ENCODE assay signal across 9 mouse cellular contexts in genomic region chr7:42693251-42693650, GRCm38 (mm10). TPM values are rescaled to one million over a fixed set of nuclear protein-coding genes. Genes with fewer than 3 reads are reported as not detected.
DNase-seq lines count a peak whose midpoint lies in the region; ATAC-seq lines count a peak whose summit lies in the region.
"Not testable (repeated sequence)": the region's sequence is repeated elsewhere in the genome, so short reads cannot be mapped to it uniquely, and the experiment has no call there.
"Had no signal": no experiment of that assay in that cellular context is flagged by ENCODE, and none has a peak within 500 bp of the region (broad histone marks: within the 10 kb centered on the region; RNA-seq: fewer than 3 reads in every experiment).

No protein-coding gene starts in this region.

- peak overlapping the region; percentile 55 for H3K4me2 ChIP-seq in forebrain, embryonic 16.5 days (ENCODE audit: low read length)
- peak overlapping the region; percentile 56 for H3K4me2 ChIP-seq in kidney, embryonic 16.5 days (replicated peaks; ENCODE audit: low read depth, low read length)
- peak overlapping the region; percentile 67 for H3K4me2 ChIP-seq in liver, embryonic 11.5 days

- 4% methylated on average over 4 of the region's 4 CpGs for WGBS in forebrain, embryonic 16.5 days
- WGBS in hindbrain, embryonic 10.5 days, result 2% methylated on average over 4 of the region's 4 CpGs
- WGBS in kidney, embryonic 16.5 days, result 0% methylated on average over 4 of the region's 4 CpGs
- WGBS in liver, embryonic 11.5 days, result 2% methylated on average over 4 of the region's 4 CpGs

- not testable (repeated sequence) for H3K27me3 ChIP-seq in forebrain, embryonic 16.5 days (replicated peaks; ENCODE audit: control insufficient read depth, insufficient read depth, low read length); hindbrain, embryonic 10.5 days (ENCODE audit: insufficient read depth, poor library complexity, severe bottlenecking); kidney, embryonic 16.5 days (ENCODE audit: insufficient read depth, low read length); liver, embryonic 11.5 days (replicated peaks; ENCODE audit: control insufficient read depth, insufficient read depth, low read length)

- not testable (repeated sequence) for H3K9me3 ChIP-seq in ES-E14 (ENCODE audit: control insufficient read depth, insufficient read depth, low read depth, low read length); forebrain, embryonic 16.5 days (ENCODE audit: control insufficient read depth, low read length); hindbrain, embryonic 10.5 days; kidney, embryonic 16.5 days (ENCODE audit: low read length); liver, embryonic 11.5 days (ENCODE audit: control insufficient read depth, low read length)

- DNase-seq in ES-E14 (ENCODE audit: low read depth, low spot score); liver, embryonic 11.5 days (ENCODE audit: low spot score): not testable (repeated sequence)
- peak; percentile 52 for DNase-seq in embryo, embryonic 10 days (ENCODE audit: low spot score)
- peak; percentile 18 for DNase-seq in hindbrain, embryonic 10.5 days (ENCODE audit: low spot score)
- DNase-seq in mesoderm, embryonic 11.5 days (ENCODE audit: low read depth, low spot score), result peak; percentile 20
- peak; percentile 11 for DNase-seq in retina, postnatal 1 day

- H3K27ac ChIP-seq in ES-E14 (ENCODE audit: insufficient read depth, low read depth, low read length, poor library complexity, severe bottlenecking); forebrain, embryonic 16.5 days (ENCODE audit: low read length); liver, embryonic 11.5 days (ENCODE audit: low read depth, low read length): not testable (repeated sequence)
- peak overlapping the region; percentile 85; the same call in 1 of the 2 replicates for H3K27ac ChIP-seq in hindbrain, embryonic 10.5 days
- H3K27ac ChIP-seq in kidney, embryonic 16.5 days (ENCODE audit: low read length), result peak overlapping the region; percentile 80; the same call in 1 of the 2 replicates

- H3K4me3 ChIP-seq in ES-E14 (ENCODE audit: insufficient read depth in 1 of 2, low read depth in 1 of 2, low read length in 2 of 2, poor library complexity in 1 of 2, severe bottlenecking in 1 of 2), result peak overlapping the region; percentile 81 to 96; a peak in 3 of 4 replicates
- peak overlapping the region; percentile 59 for H3K4me3 ChIP-seq in forebrain, embryonic 16.5 days (replicated peaks; ENCODE audit: low read length)
- peak overlapping the region; percentile 57 for H3K4me3 ChIP-seq in hindbrain, embryonic 10.5 days
- peak overlapping the region; percentile 64 for H3K4me3 ChIP-seq in kidney, embryonic 16.5 days (ENCODE audit: low read length)
- H3K4me3 ChIP-seq in liver, embryonic 11.5 days (ENCODE audit: low read depth, low read length), result peak overlapping the region; percentile 61

- H3K4me1 ChIP-seq in ES-E14 (ENCODE audit: control insufficient read depth in 2 of 2, insufficient read depth in 2 of 2, low read length in 2 of 2, poor library complexity in 1 of 2); forebrain, embryonic 16.5 days (replicated peaks; ENCODE audit: control insufficient read depth, insufficient read depth, low read length); hindbrain, embryonic 10.5 days (replicated peaks); kidney, embryonic 16.5 days (ENCODE audit: insufficient read depth, low read length); liver, embryonic 11.5 days (replicated peaks; ENCODE audit: control insufficient read depth, insufficient read depth, low read length): not testable (repeated sequence)

- ATAC-seq in forebrain, embryonic 16.5 days; liver, embryonic 11.5 days (replicated peaks; ENCODE audit: low FRiP score): not testable (repeated sequence)
- ATAC-seq in kidney, embryonic 16.5 days (ENCODE audit: low FRiP score, low TSS enrichment), result peak; percentile 49; the same call in 1 of the 2 replicates

- not testable (repeated sequence) for H3K36me3 ChIP-seq in ES-E14 (ENCODE audit: control insufficient read depth, insufficient read depth, low read length, poor library complexity, severe bottlenecking); forebrain, embryonic 16.5 days (ENCODE audit: control insufficient read depth, insufficient read depth); hindbrain, embryonic 10.5 days; kidney, embryonic 16.5 days (ENCODE audit: insufficient read depth, low read length); liver, embryonic 11.5 days (ENCODE audit: control insufficient read depth, insufficient read depth, low read length)

- H3K9ac ChIP-seq in ES-E14 (ENCODE audit: insufficient read depth, low read depth, low read length, poor library complexity, severe bottlenecking), result peak overlapping the region; percentile 84; the same call in 1 of the 2 replicates
- peak overlapping the region; percentile 71; the same call in 1 of the 2 replicates for H3K9ac ChIP-seq in forebrain, embryonic 16.5 days (replicated peaks; ENCODE audit: low read depth, low read length)
- peak overlapping the region; percentile 75 for H3K9ac ChIP-seq in kidney, embryonic 16.5 days (replicated peaks; ENCODE audit: low read length)
- H3K9ac ChIP-seq in liver, embryonic 11.5 days (ENCODE audit: low read depth, low read length), result peak overlapping the region; percentile 74

- in situ Hi-C loops in ES-E14 (cut with MboI; ENCODE audit: low sequenced_read_pairs in 2 of 2, unreplicated experiment in 2 of 2), result not testable (repeated sequence)

RNA-seq across cellular contexts. Expression of gene Zfp975, which starts 0.7 kb away (rescaled TPM):
- 21.2 and 22.9 TPM in 2 replicates for total RNA-seq in ES-E14 (2012; rRNA removed)
- polyA plus RNA-seq in forebrain, embryonic 16.5 days (2015; fragmentation: Nextera tagmentation; extraction: Ambion mirVana), result 6.8 and 7.9 TPM in 2 replicates
- 4.6 and 8.5 TPM in 2 replicates for polyA plus RNA-seq in hindbrain, embryonic 10.5 days (2016; fragmentation: Nextera tagmentation; extraction: Ambion mirVana)
- polyA plus RNA-seq in kidney, embryonic 16.5 days (2015; fragmentation: Nextera tagmentation; extraction: Ambion mirVana), result 8.7 and 9.4 TPM in 2 replicates
- 7.6 and 8.1 TPM in 2 replicates for polyA plus RNA-seq in liver, embryonic 11.5 days (2014; fragmentation: Nextera tagmentation; extraction: Ambion mirVana)

RNA-seq across cellular contexts. Expression of gene Gm17067, which starts 33.6 kb away (rescaled TPM):
- total RNA-seq in ES-E14 (2012; rRNA removed), result 45.3 and 50.6 TPM in 2 replicates
- polyA plus RNA-seq in forebrain, embryonic 16.5 days (2015; fragmentation: Nextera tagmentation; extraction: Ambion mirVana), result not detected in 2 replicates
- not detected in 2 replicates for polyA plus RNA-seq in hindbrain, embryonic 10.5 days (2016; fragmentation: Nextera tagmentation; extraction: Ambion mirVana)
- not detected in 2 replicates for polyA plus RNA-seq in kidney, embryonic 16.5 days (2015; fragmentation: Nextera tagmentation; extraction: Ambion mirVana)
- 0.16 TPM in 1 of 2 replicates, not detected in the other for polyA plus RNA-seq in liver, embryonic 11.5 days (2014; fragmentation: Nextera tagmentation; extraction: Ambion mirVana)
- total RNA-seq: gastrocnemius, adult 8-10 months had no signal

RNA-seq across cellular contexts. Expression of gene Zfp976, which starts 50.9 kb away (rescaled TPM):
- total RNA-seq in ES-E14 (2012; rRNA removed), result 16.0 and 17.8 TPM in 2 replicates
- 3.7 and 4.1 TPM in 2 replicates for polyA plus RNA-seq in forebrain, embryonic 16.5 days (2015; fragmentation: Nextera tagmentation; extraction: Ambion mirVana)
- polyA plus RNA-seq in hindbrain, embryonic 10.5 days (2016; fragmentation: Nextera tagmentation; extraction: Ambion mirVana), result 1.6 and 2.6 TPM in 2 replicates
- 4.2 and 4.5 TPM in 2 replicates for polyA plus RNA-seq in kidney, embryonic 16.5 days (2015; fragmentation: Nextera tagmentation; extraction: Ambion mirVana)
- polyA plus RNA-seq in liver, embryonic 11.5 days (2014; fragmentation: Nextera tagmentation; extraction: Ambion mirVana), result 1.6 and 2.8 TPM in 2 replicates
